Mouse (Mus musculus): ENCODE measurements around the gene Ssbp4. TPM values are rescaled to one million over a fixed set of nuclear protein-coding genes. Genes with fewer than 3 reads are reported as not detected.

Ssbp4 gene
- total RNA-seq, 1 experiment, result 85.5 TPM

- no peak overlapping the region for H3K27ac ChIP-seq (ENCODE audit: insufficient read depth, low read depth, low read length, poor library complexity, severe bottlenecking)
- in situ Hi-C loops (cut with MboI; ENCODE audit: low sequenced_read_pairs in 2 of 2, unreplicated experiment in 2 of 2), result no loop called here
- TF ChIP-seq HCFC1 (IDR thresholded peaks at IDR 0.05; ENCODE audit: borderline replicate concordance, insufficient read depth, low read length) (no peak), CHD2 (IDR thresholded peaks at IDR 0.05; ENCODE audit: low read depth, low read length) (no peak), ZC3H11A (IDR thresholded peaks at IDR 0.05; ENCODE audit: borderline replicate concordance, low read depth, low read length) (no peak), MAFK (IDR thresholded peaks at IDR 0.05; ENCODE audit: insufficient read depth, low read depth, low read length) (no peak), ZNF384 (IDR thresholded peaks at IDR 0.05; ENCODE audit: low read depth, low read length) (no peak)
Measured at GRCm38 (mm10) chr8:70570990-70571389, 37.7 kb downstream of the Ssbp4 start.

GRCm38 (mm10) chr8:70570360-70570759, 38.3 kb downstream of the Ssbp4 start:
- Histone ChIP-seq H3K36me3 (ENCODE audit: control insufficient read depth, insufficient read depth, low read length, poor library complexity, severe bottlenecking) (peaks cover 6% of the 10 kb centered on the region; the same call in 1 of the 2 replicates), H3K27ac (ENCODE audit: insufficient read depth, low read depth, low read length, poor library complexity, severe bottlenecking) (no peak overlapping the region), H3K4me3 (ENCODE audit: insufficient read depth in 1 of 2, low read depth in 1 of 2, low read length in 2 of 2, poor library complexity in 1 of 2, severe bottlenecking in 1 of 2) (no peak overlapping the region), H3K4me1 (ENCODE audit: control insufficient read depth in 2 of 2, insufficient read depth in 2 of 2, low read length in 2 of 2, poor library complexity in 1 of 2) (peaks cover 2 to 6% of the 10 kb centered on the region in 2 experiments; a peak in 1 of 4 replicates), H3K9me3 (ENCODE audit: control insufficient read depth, insufficient read depth, low read depth, low read length) (no peaks in the 10 kb centered on the region), H3K9ac (ENCODE audit: insufficient read depth, low read depth, low read length, poor library complexity, severe bottlenecking) (no peak overlapping the region)
- TF ChIP-seq CHD2 (IDR thresholded peaks at IDR 0.05; ENCODE audit: low read depth, low read length), result no peak
- no peak for TF ChIP-seq ZNF384 (IDR thresholded peaks at IDR 0.05; ENCODE audit: low read depth, low read length)
- TF ChIP-seq MAFK (IDR thresholded peaks at IDR 0.05; ENCODE audit: insufficient read depth, low read depth, low read length), result no peak
- no peak for TF ChIP-seq ZC3H11A (IDR thresholded peaks at IDR 0.05; ENCODE audit: borderline replicate concordance, low read depth, low read length)
- TF ChIP-seq HCFC1 (IDR thresholded peaks at IDR 0.05; ENCODE audit: borderline replicate concordance, insufficient read depth, low read length), result no peak
- in situ Hi-C loops (cut with MboI; ENCODE audit: low sequenced_read_pairs in 2 of 2, unreplicated experiment in 2 of 2), result no loop called here
- DNase-seq (ENCODE audit: low read depth, low spot score), result no peak

More at GRCm38 (mm10) chr8:70570990-70571389, 37.7 kb downstream of the Ssbp4 start:
- Histone ChIP-seq H3K4me3 (ENCODE audit: insufficient read depth in 1 of 2, low read depth in 1 of 2, low read length in 2 of 2, poor library complexity in 1 of 2, severe bottlenecking in 1 of 2) (no peak overlapping the region), H3K9me3 (ENCODE audit: control insufficient read depth, insufficient read depth, low read depth, low read length) (no peaks in the 10 kb centered on the region), H3K4me1 (ENCODE audit: control insufficient read depth in 2 of 2, insufficient read depth in 2 of 2, low read length in 2 of 2, poor library complexity in 1 of 2) (peaks cover 2 to 4% of the 10 kb centered on the region in 2 experiments; a peak in 1 of 4 replicates), H3K36me3 (ENCODE audit: control insufficient read depth, insufficient read depth, low read length, poor library complexity, severe bottlenecking) (peaks cover 6% of the 10 kb centered on the region; the same call in 1 of the 2 replicates), H3K9ac (ENCODE audit: insufficient read depth, low read depth, low read length, poor library complexity, severe bottlenecking) (no peak overlapping the region)
- no peak for DNase-seq (ENCODE audit: low read depth, low spot score)

DNA sequence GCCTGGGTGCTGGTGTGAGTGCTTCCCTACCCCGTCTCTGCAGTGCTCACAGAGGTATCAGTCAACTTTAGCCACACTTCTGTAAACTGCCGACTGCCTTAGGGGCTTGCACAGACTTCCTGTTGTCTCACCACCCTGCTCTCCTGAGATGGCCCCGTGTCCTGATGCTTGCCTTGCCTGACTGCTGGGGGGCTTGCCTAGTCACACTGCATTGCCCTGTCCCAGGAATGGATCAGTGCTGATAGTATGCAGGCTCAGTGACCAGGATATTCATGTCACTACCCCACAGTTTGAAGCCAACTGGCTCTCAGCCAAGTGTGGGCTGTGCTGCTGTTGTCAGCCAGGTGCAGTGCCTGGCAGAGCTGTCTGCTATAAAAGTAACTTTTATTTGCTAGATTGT, 43.1 kb downstream of the Ssbp4 start:
- peak overlapping the region; percentile 26; the same call in 1 of the 2 replicates for H3K27ac ChIP-seq (ENCODE audit: insufficient read depth, low read depth, low read length, poor library complexity, severe bottlenecking)
- TF ChIP-seq ZNF384 (IDR thresholded peaks at IDR 0.05; ENCODE audit: low read depth, low read length) (no peak), MAFK (IDR thresholded peaks at IDR 0.05; ENCODE audit: insufficient read depth, low read depth, low read length) (no peak), ZC3H11A (IDR thresholded peaks at IDR 0.05; ENCODE audit: borderline replicate concordance, low read depth, low read length) (no peak), HCFC1 (IDR thresholded peaks at IDR 0.05; ENCODE audit: borderline replicate concordance, insufficient read depth, low read length) (no peak), CHD2 (IDR thresholded peaks at IDR 0.05; ENCODE audit: low read depth, low read length) (no peak)

DNA sequence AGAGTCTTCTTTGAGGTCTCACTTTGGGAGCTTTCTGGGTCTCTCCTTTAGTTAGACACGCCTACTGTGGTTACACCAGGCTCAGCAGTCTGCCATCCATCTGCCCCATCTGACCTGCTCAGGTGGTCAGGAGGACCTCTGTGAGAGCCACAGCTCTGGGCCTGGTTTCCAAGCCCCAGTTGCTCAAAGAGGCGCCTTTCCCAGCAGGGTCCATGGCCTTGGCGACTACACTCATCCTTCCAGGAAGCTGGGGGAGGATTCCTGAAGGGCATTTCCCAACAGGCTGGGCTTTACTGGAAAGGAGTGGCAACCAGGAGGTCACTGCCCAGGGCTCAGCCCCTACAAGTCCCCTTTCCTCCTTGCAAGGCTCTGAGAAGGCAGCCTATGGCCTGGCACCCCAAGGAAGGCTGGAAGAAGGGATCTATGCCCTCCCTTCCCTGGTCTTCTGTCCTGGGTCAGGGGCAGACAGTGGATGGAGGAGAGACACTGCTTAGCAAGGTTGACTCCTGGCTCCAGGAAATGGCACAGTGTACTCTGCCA, 43.9 kb downstream of the Ssbp4 start:
- Histone ChIP-seq H3K4me3 (ENCODE audit: insufficient read depth in 1 of 2, low read depth in 1 of 2, low read length in 2 of 2, poor library complexity in 1 of 2, severe bottlenecking in 1 of 2) (no peak overlapping the region), H3K9ac (ENCODE audit: insufficient read depth, low read depth, low read length, poor library complexity, severe bottlenecking) (no peak overlapping the region), H3K4me1 (ENCODE audit: control insufficient read depth in 2 of 2, insufficient read depth in 2 of 2, low read length in 2 of 2, poor library complexity in 1 of 2) (peaks cover 0 to 22% of the 10 kb centered on the region in 2 experiments; a peak in 2 of 4 replicates), H3K27ac (ENCODE audit: insufficient read depth, low read depth, low read length, poor library complexity, severe bottlenecking) (no peak overlapping the region), H3K9me3 (ENCODE audit: control insufficient read depth, insufficient read depth, low read depth, low read length) (no peaks in the 10 kb centered on the region), H3K36me3 (ENCODE audit: control insufficient read depth, insufficient read depth, low read length, poor library complexity, severe bottlenecking) (no peaks in the 10 kb centered on the region; the same call in 1 of the 2 replicates)
- in situ Hi-C loops (cut with MboI; ENCODE audit: low sequenced_read_pairs in 2 of 2, unreplicated experiment in 2 of 2), result no loop called here
- DNase-seq (ENCODE audit: low read depth, low spot score), result no peak
- TF ChIP-seq ZNF384 (IDR thresholded peaks at IDR 0.05; ENCODE audit: low read depth, low read length), result no peak

More for the DNA sequence above, 43.1 kb downstream of the Ssbp4 start:
- no peak overlapping the region for H3K4me3 ChIP-seq (ENCODE audit: insufficient read depth in 1 of 2, low read depth in 1 of 2, low read length in 2 of 2, poor library complexity in 1 of 2, severe bottlenecking in 1 of 2)
- no peak for DNase-seq (ENCODE audit: low read depth, low spot score)
- in situ Hi-C loops (cut with MboI; ENCODE audit: low sequenced_read_pairs in 2 of 2, unreplicated experiment in 2 of 2), result no loop called here
- no peaks in the 10 kb centered on the region; the same call in 1 of the 2 replicates for H3K36me3 ChIP-seq (ENCODE audit: control insufficient read depth, insufficient read depth, low read length, poor library complexity, severe bottlenecking)
- H3K9me3 ChIP-seq (ENCODE audit: control insufficient read depth, insufficient read depth, low read depth, low read length), result no peaks in the 10 kb centered on the region
- peaks cover 2 to 24% of the 10 kb centered on the region in 2 experiments; a peak in 2 of 4 replicates for H3K4me1 ChIP-seq (ENCODE audit: control insufficient read depth in 2 of 2, insufficient read depth in 2 of 2, low read length in 2 of 2, poor library complexity in 1 of 2)
- H3K9ac ChIP-seq (ENCODE audit: insufficient read depth, low read depth, low read length, poor library complexity, severe bottlenecking), result no peak overlapping the region

Data from ES-E14 (cell line).